Comparison of ENCODE assay signal across 8 mouse cellular contexts in genomic region chr5:117388296-117388751, GRCm38 (mm10). TPM values are rescaled to one million over a fixed set of nuclear protein-coding genes. Genes with fewer than 3 reads are reported as not detected.
DNase-seq lines count a peak whose midpoint lies in the region; ATAC-seq and TF ChIP-seq lines count a peak whose summit lies in the region.

No protein-coding gene starts in this region.

- H3K4me1 ChIP-seq in forebrain, postnatal 0 days (ENCODE audit: insufficient read depth), result peaks cover 8% of the 10 kb centered on the region; the same call in 1 of the 2 replicates
- peaks cover 9% of the 10 kb centered on the region for H3K4me1 ChIP-seq in lung, embryonic 16.5 days (replicated peaks; ENCODE audit: control insufficient read depth, insufficient read depth, low read length)
- peaks cover 3% of the 10 kb centered on the region; the same call in 1 of the 2 replicates for H3K4me1 ChIP-seq in olfactory bulb, adult 2 months (ENCODE audit: control insufficient read depth, insufficient read depth, low read length)

- H3K36me3 ChIP-seq in forebrain, postnatal 0 days (ENCODE audit: insufficient read depth), result peaks cover 24% of the 10 kb centered on the region
- H3K36me3 ChIP-seq in lung, embryonic 16.5 days (ENCODE audit: control insufficient read depth, insufficient read depth, low read length), result peaks cover 4% of the 10 kb centered on the region

- DNase-seq in 416B (ENCODE audit: low read depth), result peak; percentile 89
- DNase-seq in MN1 (ENCODE audit: low spot score), result peak; percentile 78
- peak; percentile 59 for DNase-seq in cerebellum, adult 8-10 months
- DNase-seq in forebrain, postnatal 0 days, result no peak
- DNase-seq in kidney, adult 18-20 months, result peak; percentile 37
- peak; percentile 35 to 66 for DNase-seq in urinary bladder, postnatal 4 days (ENCODE audit: low spot score in 2 of 2)

- peak overlapping the region; percentile 92 for H3K9ac ChIP-seq in forebrain, postnatal 0 days
- peak overlapping the region; percentile 91 for H3K9ac ChIP-seq in lung, embryonic 16.5 days (ENCODE audit: low read length)

- peak overlapping the region; percentile 71 for H3K27ac ChIP-seq in forebrain, postnatal 0 days (ENCODE audit: low read depth, low read length)
- peak overlapping the region; percentile 79 for H3K27ac ChIP-seq in lung, embryonic 16.5 days (ENCODE audit: low read length)
- no peak overlapping the region for H3K27ac ChIP-seq in olfactory bulb, adult 2 months (ENCODE audit: insufficient read depth, low read depth, low read length)

- ATAC-seq in forebrain, postnatal 0 days, result peak; percentile 56
- peak; percentile 69 for ATAC-seq in lung, embryonic 16.5 days (ENCODE audit: low read depth)

- no peaks in the 10 kb centered on the region for H3K9me3 ChIP-seq in forebrain, postnatal 0 days (ENCODE audit: low read length)
- peaks cover 7% of the 10 kb centered on the region; the same call in 1 of the 2 replicates for H3K9me3 ChIP-seq in lung, embryonic 16.5 days (ENCODE audit: control insufficient read depth, low read length)

- 10% methylated on average over 16 of the region's 16 CpGs for WGBS in forebrain, postnatal 0 days
- 5% methylated on average over 16 of the region's 16 CpGs for WGBS in lung, embryonic 16.5 days
- 5% methylated on average over 16 of the region's 16 CpGs for WGBS in olfactory bulb, adult 2 months

- peak overlapping the region; percentile 85 for H3K4me2 ChIP-seq in forebrain, postnatal 0 days (ENCODE audit: low read depth)
- H3K4me2 ChIP-seq in lung, embryonic 16.5 days (ENCODE audit: low read depth, low read length), result peak overlapping the region; percentile 86

- H3K4me3 ChIP-seq in forebrain, postnatal 0 days (ENCODE audit: low read depth, low read length), result peak overlapping the region; percentile 78
- peak overlapping the region; percentile 80 for H3K4me3 ChIP-seq in lung, embryonic 16.5 days (ENCODE audit: low read length)
- peak overlapping the region; percentile 59 for H3K4me3 ChIP-seq in olfactory bulb, adult 2 months (ENCODE audit: insufficient read depth, low read depth, low read length)

- no peak for TF ChIP-seq POLR2A in olfactory bulb, adult 2 months (IDR thresholded peaks at IDR 0.05; ENCODE audit: insufficient read depth, low read depth, low read length)

- TF ChIP-seq CTCF in forebrain, postnatal 0 days (IDR thresholded peaks at IDR 0.05; ENCODE audit: low read depth), result peak; percentile 61
- TF ChIP-seq CTCF in olfactory bulb, adult 2 months (IDR thresholded peaks at IDR 0.05; ENCODE audit: insufficient read depth, low read depth, low read length), result no peak

- no peaks in the 10 kb centered on the region for H3K27me3 ChIP-seq in forebrain, postnatal 0 days (ENCODE audit: insufficient read depth, low read length)
- H3K27me3 ChIP-seq in lung, embryonic 16.5 days (ENCODE audit: control insufficient read depth, insufficient read depth, low read depth, low read length), result no peaks in the 10 kb centered on the region

RNA-seq across cellular contexts. Expression of gene Rfc5, which starts 0.5 kb away (rescaled TPM):
- 21.3 and 29.0 TPM in 2 replicates for total RNA-seq in forebrain, postnatal 0 days (2014; rRNA removed)
- 28.7 and 30.2 TPM in 2 replicates for polyA plus RNA-seq in forebrain, postnatal 0 days (2015; fragmentation: Nextera tagmentation; extraction: Ambion mirVana)
- polyA plus RNA-seq in lung, embryonic 16.5 days (2015; fragmentation: Nextera tagmentation; extraction: Ambion mirVana), result 111 and 116 TPM in 2 replicates
- not detected in 2 replicates for polyA plus RNA-seq in olfactory bulb, adult 2 months (2012; ENCODE audit: insufficient read depth, insufficient read length, low replicate concordance, missing spikeins)

RNA-seq across cellular contexts. Expression of gene Ksr2, which starts 25.5 kb away (rescaled TPM):
- 6.8 and 9.2 TPM in 2 replicates for total RNA-seq in forebrain, postnatal 0 days (2014; rRNA removed)
- 2.5 and 5.4 TPM in 2 replicates for polyA plus RNA-seq in forebrain, postnatal 0 days (2015; fragmentation: Nextera tagmentation; extraction: Ambion mirVana)
- polyA plus RNA-seq in lung, embryonic 16.5 days (2015; fragmentation: Nextera tagmentation; extraction: Ambion mirVana), result 0.09 and 0.30 TPM in 2 replicates
- polyA plus RNA-seq in olfactory bulb, adult 2 months (2012; ENCODE audit: insufficient read depth, insufficient read length, low replicate concordance, missing spikeins), result 57.9 TPM in 1 of 2 replicates, not detected in the other

RNA-seq across cellular contexts. Expression of gene Wsb2, which starts 31.2 kb away (rescaled TPM):
- total RNA-seq in forebrain, postnatal 0 days (2014; rRNA removed), result 296 and 318 TPM in 2 replicates
- 292 and 327 TPM in 2 replicates for polyA plus RNA-seq in forebrain, postnatal 0 days (2015; fragmentation: Nextera tagmentation; extraction: Ambion mirVana)
- 38.1 and 45.0 TPM in 2 replicates for polyA plus RNA-seq in lung, embryonic 16.5 days (2015; fragmentation: Nextera tagmentation; extraction: Ambion mirVana)
- polyA plus RNA-seq in olfactory bulb, adult 2 months (2012; ENCODE audit: insufficient read depth, insufficient read length, low replicate concordance, missing spikeins), result not detected in 2 replicates

Comparison
In these comparisons a context has a peak if more than half of its experiments do, and no peak if none do; other contexts are left out.
1. RNA of gene Rfc5, which starts 0.5 kb away (polyA plus RNA-seq): 111 to 116 TPM in lung, embryonic 16.5 days and 28.7 to 30.2 TPM in forebrain, postnatal 0 days; not detected in olfactory bulb, adult 2 months; every median in the first group is over 10 times any median in the second.
2. Peak in every context shown above with its lines, with median percentiles within 50 percentile points of each other: H3K4me3 ChIP-seq.